Mouse (Mus musculus) bone marrow, adult 2 months (tissue): Measurements from ENCODE around the gene Hspbap1. TPM values are rescaled to one million over a fixed set of nuclear protein-coding genes. Genes with fewer than 3 reads are reported as not detected.

Experiments
- H3K27ac ChIP-seq: fragments of 200-500 bp; 2 replicates; pipeline ENCODE4 v1.5.1; 2012; ENCODE audit warnings: low read depth, mild to moderate bottlenecking, control low read depth, inconsistent platforms, low read length; ENCODE audit not compliant: control insufficient read depth, poor library complexity, insufficient read depth
- H3K4me1 ChIP-seq: fragments of 200-500 bp; 2 replicates; pipeline ENCODE4 v1.6.1; 2011; ENCODE audit warnings: low read length; ENCODE audit not compliant: control insufficient read depth, insufficient read depth
- H3K4me3 ChIP-seq: fragments of 200-500 bp; replicated peaks from 2 replicates; pipeline ENCODE3; 2011; ENCODE audit warnings: mild to moderate bottlenecking, low read depth, low read length, control low read depth; ENCODE audit not compliant: control insufficient read depth
- CTCF ChIP-seq: fragments of 200-500 bp; IDR thresholded peaks from 2 replicates; pipeline ENCODE4 v1.5.1; 2011; ENCODE audit warnings: low read length, control low read depth; ENCODE audit not compliant: control insufficient read depth, insufficient read depth
- POLR2A ChIP-seq: fragments of 200-500 bp; IDR thresholded peaks from 2 replicates; pipeline ENCODE4 v1.6.1; 2011; ENCODE audit warnings: low read depth, mild to moderate bottlenecking, control low read depth, low read length, borderline replicate concordance; ENCODE audit not compliant: control insufficient read depth
- WGBS: fragments of 180-500 bp; shearing (Covaris S2); methylation state at CpG from one replicate; pipeline ENCODE4 v1.1.7; 2018; 5-methylcytosine and 5-hydroxymethylcytosine counted together
- polyA plus RNA-seq: library from polyadenylated mRNA; stranded (reverse); fragments of >200 nt; gene quantifications from 2 replicates; pipeline ENCODE4 v1.2.4, GENCODE M21; 2011; ENCODE audit warnings: low replicate concordance; ENCODE audit not compliant: missing spikeins, insufficient read depth, insufficient read length

Gene Hspbap1
- polyA plus RNA-seq, 1 experiment = 20.2 TPM

- Histone ChIP-seq H3K4me1 (no peaks in the 10 kb centered on the region; the same call in 1 of the 2 replicates), H3K4me3 (no peak overlapping the region), H3K27ac (no peak overlapping the region)
- WGBS = 90% methylated on average over 12 of the region's 12 CpGs
- TF ChIP-seq POLR2A = no peak
- TF ChIP-seq CTCF = no peak
These were observed 29.8 kb upstream of the Hspbap1 start for GRCm38 (mm10) chr16:35740357-35740756.

DNA sequence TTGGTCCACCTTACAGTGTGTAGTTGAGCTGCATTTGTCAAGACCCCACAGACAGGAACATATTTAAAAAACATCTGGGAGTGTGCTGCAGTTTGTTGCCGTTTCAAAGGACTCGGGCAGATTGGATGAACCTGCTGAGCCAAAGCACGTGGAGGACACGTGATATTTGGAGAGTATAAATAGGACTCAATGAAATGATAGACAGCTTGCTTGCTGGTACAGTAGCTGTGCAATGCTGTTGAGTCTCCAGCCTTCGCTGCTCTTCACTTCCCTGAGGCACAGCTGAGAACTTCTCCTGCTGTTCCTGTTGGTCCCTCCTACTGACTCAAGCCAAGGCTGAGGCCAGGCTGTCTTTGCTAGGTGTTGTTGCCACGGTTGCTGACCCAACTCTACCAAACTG is 29.2 kb upstream of the Hspbap1 start:
- Histone ChIP-seq H3K4me1 (no peaks in the 10 kb centered on the region; the same call in 1 of the 2 replicates), H3K4me3 (no peak overlapping the region), H3K27ac (no peak overlapping the region)
- TF ChIP-seq POLR2A = no peak
- no peak for TF ChIP-seq CTCF
- WGBS = 86% methylated on average over 6 of the region's 6 CpGs

GRCm38 (mm10) chr16:35741621-35742020 is 28.6 kb upstream of the Hspbap1 start:
- Histone ChIP-seq H3K4me1 (no peaks in the 10 kb centered on the region; the same call in 1 of the 2 replicates), H3K4me3 (no peak overlapping the region), H3K27ac (no peak overlapping the region)
- TF ChIP-seq CTCF = no peak
- TF ChIP-seq POLR2A = no peak
- WGBS = 83% methylated on average over 5 of the region's 5 CpGs

- Histone ChIP-seq H3K27ac (no peak overlapping the region), H3K4me3 (no peak overlapping the region), H3K4me1 (no peaks in the 10 kb centered on the region; the same call in 1 of the 2 replicates)
- 33% methylated on average over 12 of the region's 12 CpGs for WGBS
- TF ChIP-seq CTCF (no peak), POLR2A (no peak)
These were observed 27.8 kb upstream of the Hspbap1 start for GRCm38 (mm10) chr16:35742251-35742937.

- no peak for TF ChIP-seq CTCF
- no peak for TF ChIP-seq POLR2A
- WGBS = 53% methylated on average over 9 of the region's 9 CpGs
- Histone ChIP-seq H3K4me3 (no peak overlapping the region), H3K27ac (peak overlapping the region; percentile 18; the same call in 1 of the 2 replicates), H3K4me1 (no peaks in the 10 kb centered on the region; the same call in 1 of the 2 replicates)
These were observed 22.5 kb upstream of the Hspbap1 start for GRCm38 (mm10) chr16:35747417-35748236.

DNA sequence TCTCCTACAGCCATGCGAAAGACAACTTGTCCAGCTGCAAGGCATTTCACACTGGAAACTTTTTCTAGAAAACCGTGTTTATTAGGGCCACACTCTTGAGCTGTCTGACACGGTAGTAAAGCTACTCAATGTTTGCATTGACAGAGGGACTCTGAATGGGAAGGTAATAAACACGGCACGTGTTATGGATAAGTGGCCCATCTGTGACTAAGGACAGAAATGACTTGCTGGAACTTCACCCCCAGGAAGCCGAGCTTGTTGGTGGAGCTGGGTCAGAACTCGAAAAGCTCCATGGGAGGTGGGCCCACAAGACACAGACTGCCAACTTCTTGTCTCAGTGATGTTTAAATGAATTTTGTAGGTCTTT is 22.0 kb upstream of the Hspbap1 start:
- Histone ChIP-seq H3K4me1 (no peaks in the 10 kb centered on the region; the same call in 1 of the 2 replicates), H3K27ac (no peak overlapping the region; the same call in 1 of the 2 replicates), H3K4me3 (no peak overlapping the region)
- 84% methylated on average over 7 of the region's 7 CpGs for WGBS
- TF ChIP-seq CTCF (no peak), POLR2A (no peak)

GRCm38 (mm10) chr16:35749385-35749784 is 20.8 kb upstream of the Hspbap1 start:
- Histone ChIP-seq H3K4me1 (no peaks in the 10 kb centered on the region; the same call in 1 of the 2 replicates), H3K27ac (no peak overlapping the region), H3K4me3 (no peak overlapping the region)
- 77% methylated on average over 7 of the region's 7 CpGs for WGBS
- TF ChIP-seq CTCF = no peak
- no peak for TF ChIP-seq POLR2A

DNA sequence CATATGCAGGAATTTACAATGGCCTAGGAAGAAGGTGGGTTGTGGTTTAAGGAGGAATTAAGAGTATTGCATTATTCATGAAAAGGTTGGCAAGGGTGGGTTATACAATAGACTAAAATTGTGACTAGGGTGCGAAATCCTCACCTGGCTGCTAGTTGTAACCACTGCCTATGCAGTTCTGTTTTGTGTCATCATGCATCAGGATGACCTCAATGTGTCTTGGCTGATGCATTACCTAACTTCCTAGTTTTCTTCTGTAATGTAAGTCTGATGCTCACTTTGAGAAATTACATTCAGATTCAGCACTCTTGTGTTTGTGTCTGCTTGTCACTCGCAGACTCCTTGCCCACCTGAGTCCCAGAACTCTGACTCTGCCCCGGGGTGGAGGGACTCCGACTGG is 18.3 kb upstream of the Hspbap1 start:
- TF ChIP-seq CTCF (no peak), POLR2A (no peak)
- Histone ChIP-seq H3K27ac (no peak overlapping the region), H3K4me3 (no peak overlapping the region), H3K4me1 (peaks cover 1% of the 10 kb centered on the region; the same call in 1 of the 2 replicates)
- WGBS = 76% methylated on average over 4 of the region's 4 CpGs
